Mouse (Mus musculus) neural tube, embryonic 13.5 days (tissue): ENCODE measurements around the gene Has3. TPM values are rescaled to one million over a fixed set of nuclear protein-coding genes. Genes with fewer than 3 reads are reported as not detected.
"Not testable (repeated sequence)": the region's sequence is repeated elsewhere in the genome, so short reads cannot be mapped to it uniquely, and the experiment has no call there.

Source experiments
- ATAC-seq: fragments of 200-750 bp; cut with Nextera tagmentation; 2 replicates; pipeline ENCODE4 v1.8.0; 2017; ENCODE audit warnings: low read depth, mild to moderate bottlenecking, moderate TSS enrichment, moderate library complexity
- H3K27ac ChIP-seq: fragments of 300-500 bp; sonication (generic); replicated peaks from 2 replicates; pipeline ENCODE4 v1.5.1; 2015; ENCODE audit warnings: moderate library complexity, mild to moderate bottlenecking, inconsistent platforms
- H3K27me3 ChIP-seq: fragments of 300-500 bp; sonication (generic); 2 replicates; pipeline ENCODE4 v1.6.1; 2015; ENCODE audit warnings: mild to moderate bottlenecking, inconsistent platforms
- H3K36me3 ChIP-seq: fragments of 300-500 bp; sonication (generic); 2 replicates; pipeline ENCODE4 v1.6.1; 2015; ENCODE audit warnings: mild to moderate bottlenecking, inconsistent platforms
- H3K4me1 ChIP-seq: fragments of 300-500 bp; sonication (generic); replicated peaks from 2 replicates; pipeline ENCODE4 v1.6.1; 2015; ENCODE audit warnings: inconsistent platforms
- H3K4me2 ChIP-seq: fragments of 300-500 bp; sonication (generic); 2 replicates; pipeline ENCODE4 v1.6.1; 2015; ENCODE audit warnings: inconsistent platforms, mild to moderate bottlenecking, moderate library complexity
- H3K4me3 ChIP-seq: fragments of 300-500 bp; sonication (generic); 2 replicates; pipeline ENCODE4 v1.5.1; 2015; ENCODE audit warnings: mild to moderate bottlenecking, inconsistent platforms
- H3K9ac ChIP-seq: fragments of 300-500 bp; sonication (generic); 2 replicates; pipeline ENCODE4 v1.6.1; 2015; ENCODE audit warnings: moderate library complexity, mild to moderate bottlenecking, inconsistent platforms
- H3K9me3 ChIP-seq: fragments of 300-500 bp; sonication (generic); 2 replicates; pipeline ENCODE4 v1.6.1; 2016; ENCODE audit warnings: inconsistent platforms
- WGBS: fragments of 180-500 bp; shearing (Covaris S2); methylation state at CpG from one replicate; pipeline ENCODE4 v1.1.7; 2015; 5-methylcytosine and 5-hydroxymethylcytosine counted together
- polyA plus RNA-seq: library from polyadenylated mRNA; unstranded; fragments of >200 nt; fragmentation: Nextera tagmentation; extraction: Ambion mirVana; gene quantifications from 2 replicates; pipeline ENCODE4 v1.2.1, GENCODE M21; 2015

Has3 gene
- polyA plus RNA-seq, 1 experiment from 2014 or later = 0.47 TPM

- Histone ChIP-seq H3K4me2 (no peak overlapping the region), H3K9ac (no peak overlapping the region), H3K36me3 (peaks cover 40% of the 10 kb centered on the region), H3K27me3 (no peaks in the 10 kb centered on the region), H3K4me1 (no peaks in the 10 kb centered on the region), H3K9me3 (no peaks in the 10 kb centered on the region), H3K27ac (no peak overlapping the region), H3K4me3 (no peak overlapping the region)
- WGBS = 89% methylated on average over 4 of the region's 4 CpGs
- ATAC-seq = no peak
These were observed 54.0 kb downstream of the Has3 start for GRCm38 (mm10) chr8:106924057-106924456.

GRCm38 (mm10) chr8:106924904-106925349 is 54.9 kb downstream of the Has3 start:
- Histone ChIP-seq H3K36me3 (peaks cover 31% of the 10 kb centered on the region), H3K27me3 (0 out of 2 replicates have a peak, but pooled peaks cover under 1% of the 10 kb centered on the region), H3K4me1 (no peaks in the 10 kb centered on the region), H3K9me3 (no peaks in the 10 kb centered on the region), H3K9ac (no peak overlapping the region), H3K27ac (no peak overlapping the region), H3K4me2 (no peak overlapping the region), H3K4me3 (no peak overlapping the region)
- ATAC-seq = no peak
- WGBS = 89% methylated on average over 8 of the region's 8 CpGs

- Histone ChIP-seq H3K9ac (no peak overlapping the region), H3K9me3 (no peaks in the 10 kb centered on the region), H3K36me3 (peaks cover 26% of the 10 kb centered on the region), H3K4me2 (no peak overlapping the region), H3K27ac (no peak overlapping the region), H3K27me3 (peaks cover 5% of the 10 kb centered on the region; the same call in 1 of the 2 replicates), H3K4me3 (no peak overlapping the region), H3K4me1 (no peaks in the 10 kb centered on the region)
- WGBS = 91% methylated on average over 4 of the region's 4 CpGs
- no peak for ATAC-seq
These were observed 55.4 kb downstream of the Has3 start for GRCm38 (mm10) chr8:106925446-106925845.

- H3K4me2 ChIP-seq = no peak overlapping the region
- peaks cover 19% of the 10 kb centered on the region for H3K27me3 ChIP-seq
- H3K4me1 ChIP-seq = peaks cover 6% of the 10 kb centered on the region
- no peaks in the 10 kb centered on the region for H3K9me3 ChIP-seq
- H3K9ac ChIP-seq = no peak overlapping the region
- no peak for ATAC-seq
- WGBS = 65% methylated on average over 4 of the region's 4 CpGs
- no peak overlapping the region for H3K27ac ChIP-seq
- H3K36me3 ChIP-seq = peaks cover 12% of the 10 kb centered on the region
- no peak overlapping the region for H3K4me3 ChIP-seq
These were observed 57.2 kb downstream of the Has3 start for GRCm38 (mm10) chr8:106927247-106927646.

GRCm38 (mm10) chr8:106928182-106928581 is 58.1 kb downstream of the Has3 start:
- ATAC-seq, H3K27ac ChIP-seq: not testable (repeated sequence)

GRCm38 (mm10) chr8:106929155-106929913 is 59.3 kb downstream of the Has3 start:
- H3K27me3 ChIP-seq = peaks cover 37% of the 10 kb centered on the region
- H3K4me2 ChIP-seq = no peak overlapping the region
- H3K9me3 ChIP-seq = no peaks in the 10 kb centered on the region
- no peak overlapping the region for H3K9ac ChIP-seq
- H3K4me3 ChIP-seq = no peak overlapping the region
- 48% methylated on average over 6 of the region's 6 CpGs for WGBS
- peaks cover 13% of the 10 kb centered on the region for H3K4me1 ChIP-seq
- ATAC-seq = no peak
- no peak overlapping the region for H3K27ac ChIP-seq
- no peaks in the 10 kb centered on the region for H3K36me3 ChIP-seq

More at GRCm38 (mm10) chr8:106928182-106928581, 58.1 kb downstream of the Has3 start:
- H3K36me3 ChIP-seq, H3K4me2 ChIP-seq, H3K9ac ChIP-seq, H3K9me3 ChIP-seq, H3K4me3 ChIP-seq: not testable (repeated sequence)
- WGBS = 93% methylated on average over 11 of the region's 11 CpGs
- peaks cover 28% of the 10 kb centered on the region for H3K27me3 ChIP-seq
- peaks cover 13% of the 10 kb centered on the region for H3K4me1 ChIP-seq

GRCm38 (mm10) chr8:106929921-106930320 is 59.9 kb downstream of the Has3 start:
- ATAC-seq = no peak
- no peak overlapping the region for H3K27ac ChIP-seq
- WGBS = 77% methylated on average over 5 of the region's 5 CpGs

GRCm38 (mm10) chr8:106932376-106933065 is 62.5 kb downstream of the Has3 start:
- Histone ChIP-seq H3K9ac (peak overlapping the region; percentile 43; the same call in 1 of the 2 replicates), H3K36me3 (no peaks in the 10 kb centered on the region), H3K27me3 (peaks cover 41% of the 10 kb centered on the region), H3K4me1 (peaks cover 22% of the 10 kb centered on the region), H3K9me3 (no peaks in the 10 kb centered on the region), H3K27ac (no peak overlapping the region), H3K4me3 (peak overlapping the region; percentile 12), H3K4me2 (peak overlapping the region; percentile 47)
- ATAC-seq = no peak
- WGBS = 15% methylated on average over 22 of the region's 22 CpGs

More at GRCm38 (mm10) chr8:106929921-106930320, 59.9 kb downstream of the Has3 start:
- H3K4me1 ChIP-seq = peaks cover 13% of the 10 kb centered on the region
- no peak overlapping the region for H3K9ac ChIP-seq
- no peaks in the 10 kb centered on the region for H3K36me3 ChIP-seq
- peaks cover 41% of the 10 kb centered on the region for H3K27me3 ChIP-seq
- H3K9me3 ChIP-seq = no peaks in the 10 kb centered on the region
- H3K4me2 ChIP-seq = no peak overlapping the region
- no peak overlapping the region for H3K4me3 ChIP-seq

- ATAC-seq = no peak
- no peak overlapping the region for H3K27ac ChIP-seq
- no peak overlapping the region for H3K9ac ChIP-seq
- no peaks in the 10 kb centered on the region for H3K9me3 ChIP-seq
- no peak overlapping the region for H3K4me2 ChIP-seq
- 83% methylated on average over 4 of the region's 4 CpGs for WGBS
- H3K4me1 ChIP-seq = peaks cover 29% of the 10 kb centered on the region
- H3K4me3 ChIP-seq = no peak overlapping the region
- peaks cover 51% of the 10 kb centered on the region for H3K27me3 ChIP-seq
- no peaks in the 10 kb centered on the region for H3K36me3 ChIP-seq
These were observed 63.6 kb downstream of the Has3 start for GRCm38 (mm10) chr8:106933506-106934143.

Other genes with a start within 250 kb of the Has3 start
- gene Tango6, start 187.2 kb upstream of the Has3 start, polyA plus RNA-seq = 5.8 and 6.0 TPM in 2 replicates
- 42.2 and 46.9 TPM in 2 replicates for gene Utp4, start 23.4 kb downstream of the Has3 start, polyA plus RNA-seq
- 7.1 and 8.0 TPM in 2 replicates for gene Sntb2, start 65.5 kb downstream of the Has3 start, polyA plus RNA-seq
- gene Vps4a, start 161.0 kb downstream of the Has3 start, polyA plus RNA-seq = 131 and 139 TPM in 2 replicates
- 37.5 and 45.3 TPM in 2 replicates for gene Pdf, start 178.4 kb downstream of the Has3 start, polyA plus RNA-seq
- 42.4 TPM in 2 replicates for gene Cog8, start 186.4 kb downstream of the Has3 start, polyA plus RNA-seq
- gene Nip7, start 186.6 kb downstream of the Has3 start, polyA plus RNA-seq = 61.4 and 75.9 TPM in 2 replicates
- gene Tmed6, start 195.4 kb downstream of the Has3 start, polyA plus RNA-seq = not detected in 2 replicates
- gene Terf2, start 226.3 kb downstream of the Has3 start, polyA plus RNA-seq = 23.3 and 25.5 TPM in 2 replicates